Mouse (Mus musculus): ENCODE measurements around the gene Ppp4r4.
"Not testable (repeated sequence)": the region's sequence is repeated elsewhere in the genome, so short reads cannot be mapped to it uniquely, and the experiment has no call there.

The Ppp4r4 gene

DNA sequence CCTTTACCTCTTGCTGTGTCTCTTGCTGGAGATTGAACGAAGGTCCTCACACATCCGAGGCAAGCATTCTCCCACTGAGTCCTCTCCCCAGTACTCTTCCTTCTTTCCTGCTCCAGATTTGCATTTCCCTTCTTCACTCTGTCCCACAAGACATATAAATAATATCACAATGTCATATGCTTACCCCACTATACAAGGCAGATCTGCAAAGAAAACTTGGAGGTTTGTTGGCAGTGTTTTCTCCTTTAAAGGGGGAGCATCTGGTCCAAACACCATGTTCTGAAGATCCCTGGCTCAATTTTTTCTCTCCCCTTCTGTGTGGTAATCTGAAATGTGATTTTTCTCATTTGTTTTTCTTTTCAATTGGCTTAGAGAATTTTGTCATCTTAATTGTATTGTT is 102.3 kb downstream of the Ppp4r4 start:
- no peak for DNase-seq (ENCODE audit: low spot score in 2 of 2)

- no peak for DNase-seq (ENCODE audit: low spot score in 2 of 2)
Observed at GRCm38 (mm10) chr12:103635846-103636245, 103.8 kb downstream of the Ppp4r4 start.

- DNase-seq (ENCODE audit: low spot score in 2 of 2): peak; percentile 36 to 86
Observed at GRCm38 (mm10) chr12:103643336-103643735, 111.3 kb downstream of the Ppp4r4 start.

DNA sequence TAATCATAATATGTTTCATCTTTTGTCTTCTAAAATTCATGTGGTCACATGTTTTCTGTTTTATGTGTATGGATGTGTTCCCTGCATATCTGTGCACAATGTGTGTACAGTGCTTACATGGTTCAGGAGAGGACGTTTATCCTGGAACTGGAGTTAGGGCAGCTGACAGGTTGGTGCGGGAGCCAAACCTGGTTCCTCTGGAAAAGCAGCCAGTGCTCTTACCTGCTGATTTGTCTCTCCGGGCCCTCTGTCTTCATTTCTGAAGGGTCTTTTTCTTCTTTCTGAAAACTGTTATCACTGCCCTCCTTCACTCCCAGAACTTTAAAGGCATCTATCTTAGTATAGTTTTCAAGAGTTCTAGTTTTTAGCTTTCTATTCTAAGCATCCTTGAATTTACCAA is 111.7 kb downstream of the Ppp4r4 start:
- no peak for DNase-seq (ENCODE audit: low spot score in 2 of 2)

- no peak for DNase-seq (ENCODE audit: low spot score in 2 of 2)
Observed at GRCm38 (mm10) chr12:103644601-103645000, 112.5 kb downstream of the Ppp4r4 start.

DNA sequence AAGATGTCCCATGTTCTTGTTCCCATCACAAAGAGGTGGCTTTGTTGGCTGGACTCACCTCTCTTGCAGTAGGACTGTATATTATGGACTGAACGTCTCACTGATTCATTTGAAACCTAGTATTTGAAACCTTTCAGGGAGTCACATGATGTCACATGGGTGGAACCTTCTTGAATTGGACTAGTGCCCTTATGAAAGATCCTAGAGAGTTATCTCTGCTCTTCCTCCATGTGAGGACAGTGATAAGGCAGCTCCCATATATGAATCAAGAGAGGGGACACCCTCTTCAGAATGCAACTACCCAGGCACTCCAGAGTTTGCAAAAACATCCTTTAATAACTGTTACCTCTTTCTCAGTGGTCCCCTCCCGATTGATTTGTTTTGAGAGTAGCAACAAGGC is 114.2 kb downstream of the Ppp4r4 start:
- DNase-seq (ENCODE audit: low spot score in 2 of 2): no peak

- DNase-seq (ENCODE audit: low spot score in 2 of 2): no peak
Observed at GRCm38 (mm10) chr12:103653836-103654235, 121.8 kb downstream of the Ppp4r4 start.

GRCm38 (mm10) chr12:103655123-103656044 is 123.3 kb downstream of the Ppp4r4 start:
- DNase-seq (ENCODE audit: low spot score in 2 of 2): no peak

DNA sequence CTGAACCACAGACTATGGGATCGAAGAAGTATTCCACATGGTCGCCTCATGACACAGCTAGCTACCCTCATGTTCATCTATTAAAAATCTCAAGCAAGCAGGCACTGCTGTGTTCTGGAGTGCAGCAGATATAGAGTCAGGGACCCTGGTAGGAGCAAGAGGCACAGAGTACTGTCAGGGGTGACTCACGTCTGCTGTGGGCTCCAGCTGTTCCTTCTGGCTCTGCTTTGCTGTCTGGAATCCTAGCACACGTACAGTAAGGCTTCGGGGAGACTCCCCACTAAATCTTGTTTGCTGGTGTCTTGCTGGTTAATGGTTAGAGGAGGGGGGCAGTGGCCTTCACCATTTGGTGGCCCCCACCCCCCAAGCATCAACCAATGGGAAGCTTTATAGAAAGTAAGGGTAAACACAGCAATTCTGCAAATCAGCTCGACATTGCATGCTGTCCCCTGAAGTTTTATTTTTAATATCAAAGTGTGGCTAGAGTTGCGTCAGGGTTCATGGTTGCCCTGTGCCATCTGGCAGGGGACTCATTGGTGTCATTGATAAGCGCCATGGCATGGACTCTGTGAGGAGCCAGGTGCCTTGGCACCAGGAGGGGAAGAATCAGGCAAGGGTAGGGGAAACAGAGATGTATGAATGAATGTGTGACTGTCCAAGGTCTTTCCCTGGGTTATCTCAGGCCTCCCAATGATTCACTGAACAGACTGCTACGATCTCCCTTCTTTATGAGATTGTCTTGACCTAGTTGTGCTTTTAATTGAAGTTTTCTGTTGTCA is 125.0 kb downstream of the Ppp4r4 start, which contains the start of gene Serpina6:
Serpina6 (minus strand) TSS at position 365 of the 779 bp plus-strand sequence.
- no peak for DNase-seq (ENCODE audit: low spot score in 2 of 2)

DNA sequence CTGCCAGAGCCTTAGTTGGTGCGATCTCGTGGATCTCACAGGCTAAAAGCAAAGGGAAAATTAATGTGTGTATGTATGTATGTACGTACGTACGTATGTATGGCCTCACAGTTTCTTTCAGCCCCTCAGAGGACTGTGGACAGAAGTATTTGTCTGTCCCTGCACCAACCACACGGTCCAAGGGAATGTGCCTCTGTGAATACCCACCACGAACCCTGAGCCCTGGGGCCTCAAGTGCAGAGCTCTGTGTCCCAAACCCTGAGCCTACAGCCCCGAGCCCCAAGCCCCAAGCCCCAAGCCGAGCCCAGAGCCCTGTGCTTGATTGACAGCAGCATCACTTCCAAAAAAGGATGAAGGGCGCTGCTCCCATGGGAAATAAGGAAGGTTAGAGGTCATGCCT is 125.9 kb downstream of the Ppp4r4 start:
- no peak for DNase-seq (ENCODE audit: low spot score in 2 of 2)

- DNase-seq (ENCODE audit: low spot score in 2 of 2): no peak
Observed at GRCm38 (mm10) chr12:103659171-103659570, 127.1 kb downstream of the Ppp4r4 start.

DNA sequence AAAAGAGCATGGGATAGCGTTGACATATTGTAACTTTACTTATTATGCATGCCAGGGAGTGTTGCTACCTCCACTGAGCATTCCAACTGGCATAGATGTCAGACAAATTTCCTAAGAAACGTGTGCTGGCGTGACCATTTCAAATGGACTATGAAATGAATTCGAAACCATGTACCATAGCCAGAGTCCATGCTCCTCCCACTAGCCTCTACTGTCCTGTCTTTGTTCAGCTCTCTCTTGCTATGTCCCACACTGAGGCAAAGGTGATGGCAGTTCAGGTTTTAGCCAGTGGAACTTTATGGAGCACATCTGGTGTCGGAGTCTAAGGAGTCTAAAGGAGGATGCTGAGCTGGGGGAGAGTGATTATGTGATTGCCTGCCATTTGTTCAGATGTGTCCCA is 128.0 kb downstream of the Ppp4r4 start:
- DNase-seq (ENCODE audit: low spot score in 2 of 2): no peak

- DNase-seq (ENCODE audit: low spot score in 2 of 2): not testable (repeated sequence)
Observed at GRCm38 (mm10) chr12:103662053-103662452, 130.0 kb downstream of the Ppp4r4 start.
